Mouse (Mus musculus) spleen, adult 2 months (tissue): Measurements from ENCODE around the gene Dusp9. TPM values are rescaled to one million over a fixed set of nuclear protein-coding genes. Genes with fewer than 3 reads are reported as not detected.

Experiments used
- DNase-seq, 2 experiments: peaks; one replicate each; pipeline versions ENCODE4 v3.0.0 to v3.0.0-alpha.2; 2012 to 2021; ENCODE audit warnings: low spot score in 2 of 2, low read depth in 1 of 2
- H3K27ac ChIP-seq: fragments of 200-500 bp; 2 replicates; pipeline ENCODE4 v1.5.1; 2012; ENCODE audit warnings: low read length, inconsistent platforms; ENCODE audit not compliant: insufficient read depth
- H3K27me3 ChIP-seq: fragments of 200-500 bp; 2 replicates; pipeline ENCODE4 v1.6.1; 2012; ENCODE audit warnings: mild to moderate bottlenecking, moderate library complexity, low read length, inconsistent platforms; ENCODE audit not compliant: control insufficient read depth, insufficient read depth
- H3K36me3 ChIP-seq: fragments of 200-500 bp; 2 replicates; pipeline ENCODE4 v1.6.1; 2012; ENCODE audit warnings: mild to moderate bottlenecking, low read length, inconsistent platforms; ENCODE audit not compliant: control insufficient read depth, insufficient read depth
- H3K4me1 ChIP-seq: fragments of 200-500 bp; 2 replicates; pipeline ENCODE4 v1.6.1; 2011; ENCODE audit warnings: inconsistent platforms; ENCODE audit not compliant: control insufficient read depth, insufficient read depth, insufficient read length
- H3K4me3 ChIP-seq: fragments of 200-500 bp; 2 replicates; pipeline ENCODE4 v1.5.1; 2011; ENCODE audit warnings: mild to moderate bottlenecking, inconsistent platforms; ENCODE audit not compliant: insufficient read depth, insufficient read length; ENCODE audit errors: extremely low read depth
- CTCF ChIP-seq: fragments of 200-500 bp; IDR thresholded peaks from 2 replicates; pipeline ENCODE4 v1.5.1; 2011; ENCODE audit warnings: mild to moderate bottlenecking, inconsistent platforms; ENCODE audit not compliant: insufficient read depth, insufficient read length, insufficient replicate concordance; ENCODE audit errors: extremely low read depth
- POLR2A ChIP-seq: fragments of 200-500 bp; IDR thresholded peaks from 2 replicates; pipeline ENCODE4 v1.6.1; 2011; ENCODE audit warnings: low read depth, low read length, inconsistent platforms
- WGBS: fragments of 180-500 bp; shearing (Covaris S2); methylation state at CpG from one replicate; pipeline ENCODE4 v1.1.7; 2018; 5-methylcytosine and 5-hydroxymethylcytosine counted together
- polyA plus RNA-seq: library from polyadenylated mRNA; depleted of rRNA; stranded (reverse); fragments of >200 nt; gene quantifications from 2 replicates; pipeline ENCODE4 v1.2.3, GENCODE M21; 2012

Gene Dusp9
- polyA plus RNA-seq, 1 experiment = 1.4 TPM

DNA sequence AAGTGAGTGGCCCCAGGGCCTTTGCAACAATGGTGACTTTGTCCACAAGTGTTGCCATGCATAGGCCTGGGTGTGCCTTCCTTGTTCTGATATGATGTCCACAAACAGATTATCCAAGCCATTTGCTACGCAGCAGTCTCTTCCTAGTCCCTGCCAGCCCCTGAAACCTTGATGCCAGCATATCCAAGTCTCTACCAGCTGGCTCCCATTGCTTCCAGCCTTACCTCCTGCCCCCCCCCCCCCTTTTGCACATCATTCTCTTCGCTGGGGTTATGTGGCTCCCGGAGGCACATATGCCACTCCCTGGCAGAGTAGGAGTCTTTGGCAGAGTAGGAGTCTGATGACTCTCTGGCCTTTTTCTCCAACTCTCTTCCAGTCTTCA lies 21.1 kb downstream of the Dusp9 start:
- no peaks in the 10 kb centered on the region for H3K27me3 ChIP-seq
- whole genome bisulfite sequencing = 87% methylated on average over 3 of the region's 3 CpGs
- TF ChIP-seq POLR2A (no peak), CTCF (no peak)
- peaks cover 3% of the 10 kb centered on the region for H3K4me1 ChIP-seq
- H3K36me3 ChIP-seq = no peaks in the 10 kb centered on the region
- peak overlapping the region; percentile 18; the same call in 1 of the 2 replicates for H3K4me3 ChIP-seq
- no peak overlapping the region for H3K27ac ChIP-seq
- DNase-seq = no peak

- Histone ChIP-seq H3K4me1 (peaks cover 3% of the 10 kb centered on the region), H3K36me3 (no peaks in the 10 kb centered on the region), H3K27me3 (no peaks in the 10 kb centered on the region), H3K4me3 (no peak overlapping the region), H3K27ac (no peak overlapping the region)
- TF ChIP-seq POLR2A (no peak), CTCF (no peak)
- no peak for DNase-seq
These were observed 23.9 kb downstream of the Dusp9 start for GRCm38 (mm10) chrX:73663143-73663542.

DNA sequence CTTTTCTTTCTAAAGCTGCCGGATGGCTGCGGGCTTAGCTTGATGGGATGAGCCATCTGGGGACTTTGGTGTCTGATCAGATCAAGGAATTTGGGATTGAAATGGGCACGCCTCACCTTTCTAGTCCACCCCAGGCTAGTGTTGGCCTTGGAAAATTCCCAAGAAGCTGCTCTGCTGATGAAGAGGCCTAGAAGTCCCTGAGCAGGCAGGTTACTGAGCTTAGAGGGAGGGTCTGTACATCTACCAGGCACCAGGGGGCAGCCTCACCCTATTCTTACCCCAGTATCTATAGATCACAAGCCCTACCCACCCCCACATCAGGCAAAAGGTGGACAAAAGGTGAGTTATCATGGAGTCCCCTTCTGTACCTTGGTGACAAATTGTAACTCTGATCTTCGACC lies 32.8 kb downstream of the Dusp9 start:
- Histone ChIP-seq H3K4me3 (peak overlapping the region; percentile 3; the same call in 1 of the 2 replicates), H3K36me3 (no peaks in the 10 kb centered on the region), H3K27ac (no peak overlapping the region), H3K4me1 (peaks cover 4% of the 10 kb centered on the region; the same call in 1 of the 2 replicates), H3K27me3 (peaks cover 4% of the 10 kb centered on the region; the same call in 1 of the 2 replicates)
- peak; percentile 33 to 56 for DNase-seq
- 80% methylated on average over 4 of the region's 4 CpGs for WGBS
- no peak for TF ChIP-seq POLR2A
- no peak for TF ChIP-seq CTCF

DNA sequence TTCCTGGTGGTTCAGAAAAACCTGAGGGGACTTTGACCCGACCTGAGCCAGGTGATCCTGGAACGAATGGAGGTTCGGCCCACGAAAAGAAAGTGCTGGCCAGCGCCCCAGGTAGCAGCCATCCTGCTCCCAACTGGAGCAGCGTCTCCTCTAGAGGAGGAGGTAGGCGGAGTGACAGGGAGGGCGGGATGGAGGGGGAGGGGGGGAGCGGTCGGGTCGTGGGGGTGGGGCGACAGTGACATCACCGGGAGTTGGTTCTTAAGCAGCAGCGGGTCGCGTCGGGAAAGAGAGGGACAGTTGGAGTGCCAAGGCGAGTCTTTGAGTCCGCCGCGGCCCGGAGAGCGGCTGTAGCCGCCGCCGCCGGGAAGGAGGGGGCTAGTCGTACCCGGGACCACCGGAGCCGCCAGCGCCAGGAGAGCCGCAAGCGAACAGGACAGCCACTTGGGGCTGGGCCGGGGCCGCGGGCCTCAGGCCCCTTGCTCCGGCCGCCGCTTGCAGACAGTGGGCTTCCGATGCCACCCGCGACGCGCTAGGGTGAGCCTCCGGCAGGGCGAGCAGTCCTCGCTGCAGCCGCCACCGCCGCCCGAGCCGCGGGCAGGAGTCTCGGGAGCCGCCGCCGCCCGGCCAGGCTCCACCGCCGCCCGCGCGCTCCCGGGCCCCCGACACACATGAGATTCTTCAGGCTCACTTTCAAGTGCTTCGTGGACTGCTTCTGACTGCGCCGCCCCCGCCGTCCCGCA lies 33.8 kb downstream of the Dusp9 start, which contains the start of gene Slc6a8:
TSS of gene Slc6a8 (plus strand) at position 272 of the 740 bp plus-strand sequence.
- H3K4me1 ChIP-seq = peaks cover 4% of the 10 kb centered on the region; the same call in 1 of the 2 replicates
- DNase-seq = peak in 1 of 2 experiments; percentile 14
- peaks cover 4% of the 10 kb centered on the region; the same call in 1 of the 2 replicates for H3K27me3 ChIP-seq
- 35% methylated on average over 63 of the region's 72 CpGs for WGBS
- H3K27ac ChIP-seq = no peak within 1 kb of the TSS
- peak within 1 kb of the TSS; percentile 51 for H3K4me3 ChIP-seq
- TF ChIP-seq POLR2A = no peak
- no peak for TF ChIP-seq CTCF
- no peaks in the 10 kb centered on the region for H3K36me3 ChIP-seq

GRCm38 (mm10) chrX:73673619-73673967 lies 34.4 kb downstream of the Dusp9 start:
- H3K4me1 ChIP-seq = peaks cover 4% of the 10 kb centered on the region; the same call in 1 of the 2 replicates
- H3K27me3 ChIP-seq = peaks cover 4% of the 10 kb centered on the region; the same call in 1 of the 2 replicates
- peak overlapping the region; percentile 27; the same call in 1 of the 2 replicates for H3K4me3 ChIP-seq
- H3K36me3 ChIP-seq = no peaks in the 10 kb centered on the region
- TF ChIP-seq POLR2A (no peak), CTCF (no peak)
- 28% methylated on average over 42 of the region's 42 CpGs for WGBS
- DNase-seq = no peak
- H3K27ac ChIP-seq = no peak overlapping the region

DNA sequence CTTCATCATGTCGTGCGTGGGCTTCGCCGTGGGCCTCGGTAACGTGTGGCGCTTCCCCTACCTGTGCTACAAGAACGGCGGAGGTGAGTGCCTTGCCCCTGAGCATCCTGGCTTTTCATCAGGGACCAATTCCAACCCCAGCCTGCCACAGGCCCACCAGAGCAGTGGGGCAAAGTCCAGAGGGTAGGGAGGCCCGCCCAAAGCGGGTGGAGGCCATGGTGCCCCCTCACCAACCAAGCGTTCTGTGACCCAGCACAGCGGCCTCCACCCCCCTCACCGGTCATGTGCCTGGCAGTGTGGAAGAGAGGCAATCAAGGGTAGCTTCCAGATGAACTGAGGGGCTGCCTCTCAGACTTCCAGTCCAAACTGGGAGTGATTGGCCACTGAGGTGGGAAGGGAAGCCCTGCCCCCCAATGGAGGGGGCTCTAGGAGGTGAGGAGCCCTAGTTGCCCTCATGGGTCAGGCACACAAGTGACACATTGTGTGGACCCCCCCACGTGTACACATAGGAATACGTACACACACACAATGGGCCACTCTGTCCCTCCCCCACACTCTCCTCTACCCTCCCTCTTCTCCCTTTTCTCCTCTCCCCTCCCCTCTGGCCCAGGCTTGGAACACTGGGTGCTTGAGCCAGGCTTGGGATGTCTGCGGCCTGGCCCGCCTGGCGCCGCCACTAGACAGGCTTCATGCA lies 34.9 kb downstream of the Dusp9 start:
- no peak for DNase-seq
- WGBS = 64% methylated on average over 20 of the region's 20 CpGs
- H3K36me3 ChIP-seq = no peaks in the 10 kb centered on the region
- TF ChIP-seq CTCF = no peak
- no peak for TF ChIP-seq POLR2A
- peaks cover 4% of the 10 kb centered on the region; the same call in 1 of the 2 replicates for H3K27me3 ChIP-seq
- H3K4me1 ChIP-seq = peaks cover 4% of the 10 kb centered on the region; the same call in 1 of the 2 replicates
- peak overlapping the region; percentile 27; the same call in 1 of the 2 replicates for H3K4me3 ChIP-seq
- H3K27ac ChIP-seq = no peak overlapping the region

DNA sequence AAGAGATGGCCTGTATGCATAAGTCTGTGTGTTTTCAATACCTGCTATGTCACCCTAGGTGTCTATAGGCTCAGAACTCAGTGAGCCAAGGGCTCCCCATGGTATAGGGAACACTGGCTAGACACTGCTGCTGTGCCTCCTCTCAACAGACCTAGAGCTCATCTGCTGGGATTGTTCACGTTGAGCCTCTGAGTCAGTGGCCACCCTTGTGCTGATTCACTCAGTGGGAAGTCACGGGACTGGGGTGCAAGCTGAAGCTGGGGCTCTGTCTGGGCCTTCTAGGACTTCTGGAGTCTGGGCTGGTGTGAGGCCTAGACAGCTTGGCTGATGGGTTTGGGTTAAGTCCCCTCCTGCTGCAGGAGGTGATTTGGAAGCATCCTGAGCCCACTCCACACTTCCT lies 36.0 kb downstream of the Dusp9 start:
- H3K27me3 ChIP-seq = peaks cover 4% of the 10 kb centered on the region; the same call in 1 of the 2 replicates
- no peak for DNase-seq
- TF ChIP-seq CTCF (no peak), POLR2A (no peak)

More for the DNA sequence above, 36.0 kb downstream of the Dusp9 start:
- Histone ChIP-seq H3K36me3 (no peaks in the 10 kb centered on the region), H3K4me3 (no peak overlapping the region), H3K27ac (no peak overlapping the region), H3K4me1 (peaks cover 4% of the 10 kb centered on the region; the same call in 1 of the 2 replicates)
- WGBS = 71% methylated on average over 2 of the region's 2 CpGs
